Mouse (Mus musculus) small intestine, adult 2 months (tissue): Measurements from ENCODE around the gene Mapk1ip1l.

ENCODE experiments used
- CTCF ChIP-seq: fragments of 200-500 bp; IDR thresholded peaks from 2 replicates; pipeline ENCODE4 v1.5.1; 2012; ENCODE audit warnings: low read depth, mild to moderate bottlenecking, control low read depth, inconsistent platforms, low read length, moderate library complexity, mixed read lengths; ENCODE audit not compliant: insufficient replicate concordance, insufficient read length; ENCODE audit errors: extremely low read depth
- POLR2A ChIP-seq: fragments of 200-500 bp; IDR thresholded peaks from 2 replicates; pipeline ENCODE4 v1.6.1; 2012; ENCODE audit warnings: low read depth, mild to moderate bottlenecking, control low read depth, inconsistent platforms, low read length, moderate library complexity

- TF ChIP-seq CTCF (no peak), POLR2A (no peak)
Observed at GRCm38 (mm10) chr14:47359610-47360009, 61.5 kb downstream of the Mapk1ip1l start.
